Mouse (Mus musculus): ENCODE measurements around the gene 4930402K13Rik. TPM values are rescaled to one million over a fixed set of nuclear protein-coding genes. Genes with fewer than 3 reads are reported as not detected.
A peak's percentile ranks its signal among the peaks of the same experiment; 100 is the strongest.
"Not testable (repeated sequence)": the region's sequence is repeated elsewhere in the genome, so short reads cannot be mapped to it uniquely, and the experiment has no call there.

4930402K13Rik gene
- not detected for total RNA-seq (2021)

DNA sequence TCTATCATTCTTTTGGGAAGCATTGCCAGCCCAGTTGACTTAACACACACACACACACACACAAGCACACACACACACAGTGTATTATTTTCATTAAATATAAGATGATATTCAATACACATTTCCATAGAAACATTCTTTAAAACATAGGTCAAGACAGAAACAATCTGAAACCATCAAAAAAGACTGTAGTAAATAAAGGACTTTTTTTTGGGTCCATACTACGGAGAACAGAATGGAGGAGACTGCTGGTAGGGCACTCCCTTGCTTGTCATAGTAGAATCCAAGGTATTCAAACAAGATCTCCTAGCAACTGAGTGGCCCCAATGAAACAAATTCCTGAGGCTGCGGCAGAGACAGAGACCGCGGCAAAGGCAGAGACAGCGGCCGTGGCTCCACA is at the start of gene 4930402K13Rik:
TSS of gene 4930402K13Rik (plus strand) at position 301 of the 400 bp plus-strand sequence.
- no peak for DNase-seq (ENCODE audit: low spot score in 2 of 2)
- intact Hi-C loops (cut with DNase I), result no loop called here

GRCm38 (mm10) chrX:9060952-9061351 is 43.4 kb upstream of the 4930402K13Rik start:
- intact Hi-C loops (cut with DNase I), result not testable (repeated sequence)
- DNase-seq (ENCODE audit: low spot score in 2 of 2), result peak; percentile 84 to 89

DNA sequence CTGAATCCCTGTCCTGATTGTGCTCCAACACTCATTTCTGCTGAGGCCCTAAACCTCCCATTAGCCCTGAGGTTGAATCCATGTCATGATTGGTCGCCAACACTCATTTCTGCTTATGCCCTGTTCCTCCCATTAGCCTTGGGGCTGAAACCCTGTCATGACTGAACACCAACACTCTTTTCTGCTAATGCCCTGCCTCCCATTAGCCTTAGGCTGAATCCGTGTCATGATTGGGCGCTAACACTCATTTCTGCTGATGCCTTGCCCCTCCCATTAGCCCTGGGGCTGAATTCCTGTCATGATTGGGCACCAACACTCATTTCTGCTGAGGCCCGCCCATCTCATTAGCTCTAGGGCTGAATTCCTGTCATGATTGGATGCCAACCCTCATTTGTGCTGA is 42.3 kb upstream of the 4930402K13Rik start:
- intact Hi-C loops (cut with DNase I), result no loop called here
- DNase-seq (ENCODE audit: low spot score in 2 of 2), result no peak

DNA sequence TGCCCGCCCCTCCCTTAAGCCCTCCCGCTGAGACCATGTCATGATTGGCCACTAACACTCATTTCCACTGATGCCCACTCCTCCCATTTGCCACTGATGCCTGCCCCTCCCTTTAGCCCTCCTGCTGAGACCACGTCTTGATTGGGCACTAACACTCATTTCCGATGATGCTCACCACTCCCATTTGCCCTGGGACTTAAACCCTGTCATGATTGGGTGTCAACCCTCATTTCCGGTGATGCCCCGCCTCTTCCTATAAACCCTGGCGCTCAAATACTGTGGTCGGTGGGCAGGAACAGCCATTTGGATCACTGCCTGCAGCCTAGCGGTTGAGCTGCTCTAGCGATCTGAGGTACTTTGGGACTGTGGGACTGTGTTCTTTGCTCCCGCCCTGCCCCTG is 41.6 kb upstream of the 4930402K13Rik start, which contains the start of gene Fthl17f:
TSS of gene Fthl17f (plus strand) at position 301 of the 400 bp plus-strand sequence.
- intact Hi-C loops (cut with DNase I); DNase-seq (ENCODE audit: low spot score in 2 of 2): not testable (repeated sequence)

DNA sequence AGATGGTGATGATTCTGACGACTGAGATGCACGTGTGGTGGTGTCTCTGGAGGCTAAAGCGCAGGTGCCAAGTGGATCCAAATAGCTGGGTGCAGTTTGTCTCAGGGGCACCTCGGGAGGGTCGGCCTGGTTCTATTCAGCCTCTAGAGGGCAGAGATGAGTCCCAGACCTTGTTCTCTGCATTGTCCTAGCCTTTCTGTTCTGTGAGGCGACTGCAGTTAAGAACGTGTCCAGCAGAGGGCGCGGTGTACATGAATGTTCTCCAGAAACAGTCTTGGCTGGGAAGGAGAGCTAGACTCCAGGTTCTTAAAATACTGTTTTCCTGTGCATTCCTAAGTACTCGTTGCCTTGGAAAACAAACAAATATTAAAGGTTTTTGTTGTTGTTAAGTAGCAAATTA is 26.7 kb upstream of the 4930402K13Rik start:
- intact Hi-C loops (cut with DNase I), result not testable (repeated sequence)

GRCm38 (mm10) chrX:9095066-9095465 is 9.3 kb upstream of the 4930402K13Rik start:
- intact Hi-C loops (cut with DNase I); DNase-seq (ENCODE audit: low spot score in 2 of 2): not testable (repeated sequence)

More for the DNA sequence above, 26.7 kb upstream of the 4930402K13Rik start:
- peak; percentile 31 to 89 for DNase-seq (ENCODE audit: low spot score in 2 of 2)

DNA sequence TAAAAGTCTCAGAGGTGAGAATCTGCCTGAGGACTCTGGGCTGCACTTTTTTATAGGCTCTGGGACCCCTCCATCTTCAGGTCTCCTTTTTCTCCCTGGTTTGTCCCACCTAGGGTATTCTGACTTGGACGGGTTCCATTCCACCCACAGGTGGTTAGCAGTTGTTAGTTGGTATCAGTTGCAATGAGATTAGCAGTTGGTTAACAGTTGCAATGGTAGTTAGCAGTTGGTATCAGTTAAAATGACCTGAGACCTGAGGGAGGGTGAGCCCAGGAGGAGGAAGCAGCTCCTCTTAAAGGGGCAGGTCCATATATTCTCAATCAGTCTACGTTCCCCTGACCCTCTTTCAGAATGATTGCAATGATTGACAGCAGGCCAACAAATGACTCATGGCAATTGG is 6.0 kb downstream of the 4930402K13Rik start:
- no peak for DNase-seq (ENCODE audit: low spot score in 2 of 2)
- intact Hi-C loops (cut with DNase I), result no loop called here

DNA sequence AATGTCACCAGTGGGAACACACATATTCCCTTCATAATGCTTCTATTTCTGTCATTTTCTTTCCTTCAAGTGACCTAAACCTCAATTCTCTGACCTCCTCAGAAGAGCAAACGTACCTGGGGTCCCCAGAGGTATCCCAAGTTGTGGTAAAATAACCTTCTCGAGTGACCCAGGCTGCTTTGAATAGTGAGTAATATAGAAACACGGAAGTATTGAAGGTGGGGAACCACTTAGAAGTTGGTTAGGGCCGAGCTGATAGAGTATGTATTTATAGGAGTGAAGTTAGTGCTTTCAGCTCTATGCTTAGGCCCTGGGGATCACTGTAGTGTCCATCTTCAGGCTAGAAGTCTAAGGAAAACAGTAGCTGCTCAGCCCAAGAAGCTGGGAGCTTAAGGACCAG is 20.6 kb downstream of the 4930402K13Rik start:
- intact Hi-C loops (cut with DNase I), result no loop called here
- no peak for DNase-seq (ENCODE audit: low spot score in 2 of 2)

DNA sequence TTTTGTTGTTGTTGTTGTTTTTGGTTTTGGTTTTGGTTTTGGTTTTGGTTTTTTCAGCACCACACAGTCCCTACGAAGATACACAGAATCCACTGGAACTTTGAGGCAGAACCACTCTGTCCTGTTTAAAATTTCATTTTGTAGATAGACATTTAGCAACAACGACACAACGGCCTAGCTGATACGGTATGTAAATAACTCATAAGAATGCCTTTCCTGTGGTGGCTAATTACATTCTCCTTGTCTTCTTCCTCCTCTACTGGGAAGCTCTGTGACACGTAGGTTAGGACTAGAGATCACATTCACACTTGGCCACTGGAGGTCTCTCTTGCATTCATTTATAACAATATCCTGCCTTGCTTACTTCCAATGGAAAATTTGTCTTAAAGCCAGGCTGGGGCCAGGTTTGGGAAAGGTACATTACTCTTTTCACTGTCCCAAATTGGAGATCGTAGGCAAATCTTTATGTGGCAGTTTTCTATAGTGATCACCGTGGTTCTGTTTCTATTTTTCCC is 24.0 kb downstream of the 4930402K13Rik start:
- DNase-seq (ENCODE audit: low spot score in 2 of 2), result peak; percentile 20 to 46
- intact Hi-C loops (cut with DNase I), result loop anchor here (2.0 kb wide), 1 partner anchor 92 kb away; no protein-coding TSS in a partner anchor

GRCm38 (mm10) chrX:9139290-9139948 is 35.1 kb downstream of the 4930402K13Rik start:
- DNase-seq (ENCODE audit: low spot score in 2 of 2), result peak in 1 of 2 experiments; percentile 19
- intact Hi-C loops (cut with DNase I), result no loop called here

- intact Hi-C loops (cut with DNase I), result no loop called here
- no peak for DNase-seq (ENCODE audit: low spot score in 2 of 2)
Observed at GRCm38 (mm10) chrX:9142669-9143068, 38.3 kb downstream of the 4930402K13Rik start.

Other genes with a start within 250 kb of the 4930402K13Rik start
- not detected for gene Gm5751, start 230.3 kb upstream of the 4930402K13Rik start, total RNA-seq (2021)
- 10 to 100 TPM; 31.8 to 34.0 TPM for gene B630019K06Rik, start 212.2 kb upstream of the 4930402K13Rik start, total RNA-seq (2021)
- not detected for gene Fthl17b, start 141.6 kb upstream of the 4930402K13Rik start, total RNA-seq (2021)
- gene Fthl17c, start 128.0 kb upstream of the 4930402K13Rik start, total RNA-seq (2021), result not detected
- not detected for gene Fthl17d, start 117.8 kb upstream of the 4930402K13Rik start, total RNA-seq (2021)
- not detected for gene Fthl17e, start 71.1 kb upstream of the 4930402K13Rik start, total RNA-seq (2021)
- not detected for gene Fthl17f, start 41.5 kb upstream of the 4930402K13Rik start, total RNA-seq (2021)
- gene Lancl3, start 95.3 kb downstream of the 4930402K13Rik start, total RNA-seq (2021), result 1 to 10 TPM; 5.9 to 7.1 TPM
- gene Gm14862, start 152.3 kb downstream of the 4930402K13Rik start, total RNA-seq (2021), result not detected
- 10 to 100 TPM; 13.4 to 14.3 TPM for gene Xk, start 168.2 kb downstream of the 4930402K13Rik start, total RNA-seq (2021)
- gene H2al1m, start 179.2 kb downstream of the 4930402K13Rik start, total RNA-seq (2021), result not detected
- gene H2al1k, start 246.1 kb downstream of the 4930402K13Rik start, total RNA-seq (2021), result not detected

Measured in left cerebral cortex, postnatal 25 days (tissue).